Mouse (Mus musculus) cortical plate, adult 2 months (tissue): ENCODE data around the gene Pdcl3.

ENCODE experiments used
- CTCF ChIP-seq: fragments of 200-500 bp; IDR thresholded peaks from 2 replicates; pipeline ENCODE4 v1.5.1; 2011; ENCODE audit warnings: mild to moderate bottlenecking, control low read depth, low read length; ENCODE audit not compliant: insufficient read depth; ENCODE audit errors: extremely low read depth
- POLR2A ChIP-seq: fragments of 200-500 bp; IDR thresholded peaks from 2 replicates; pipeline ENCODE4 v1.6.1; 2011; ENCODE audit warnings: mild to moderate bottlenecking, low read length, control low read depth; ENCODE audit not compliant: insufficient read depth; ENCODE audit errors: extremely low read depth

DNA sequence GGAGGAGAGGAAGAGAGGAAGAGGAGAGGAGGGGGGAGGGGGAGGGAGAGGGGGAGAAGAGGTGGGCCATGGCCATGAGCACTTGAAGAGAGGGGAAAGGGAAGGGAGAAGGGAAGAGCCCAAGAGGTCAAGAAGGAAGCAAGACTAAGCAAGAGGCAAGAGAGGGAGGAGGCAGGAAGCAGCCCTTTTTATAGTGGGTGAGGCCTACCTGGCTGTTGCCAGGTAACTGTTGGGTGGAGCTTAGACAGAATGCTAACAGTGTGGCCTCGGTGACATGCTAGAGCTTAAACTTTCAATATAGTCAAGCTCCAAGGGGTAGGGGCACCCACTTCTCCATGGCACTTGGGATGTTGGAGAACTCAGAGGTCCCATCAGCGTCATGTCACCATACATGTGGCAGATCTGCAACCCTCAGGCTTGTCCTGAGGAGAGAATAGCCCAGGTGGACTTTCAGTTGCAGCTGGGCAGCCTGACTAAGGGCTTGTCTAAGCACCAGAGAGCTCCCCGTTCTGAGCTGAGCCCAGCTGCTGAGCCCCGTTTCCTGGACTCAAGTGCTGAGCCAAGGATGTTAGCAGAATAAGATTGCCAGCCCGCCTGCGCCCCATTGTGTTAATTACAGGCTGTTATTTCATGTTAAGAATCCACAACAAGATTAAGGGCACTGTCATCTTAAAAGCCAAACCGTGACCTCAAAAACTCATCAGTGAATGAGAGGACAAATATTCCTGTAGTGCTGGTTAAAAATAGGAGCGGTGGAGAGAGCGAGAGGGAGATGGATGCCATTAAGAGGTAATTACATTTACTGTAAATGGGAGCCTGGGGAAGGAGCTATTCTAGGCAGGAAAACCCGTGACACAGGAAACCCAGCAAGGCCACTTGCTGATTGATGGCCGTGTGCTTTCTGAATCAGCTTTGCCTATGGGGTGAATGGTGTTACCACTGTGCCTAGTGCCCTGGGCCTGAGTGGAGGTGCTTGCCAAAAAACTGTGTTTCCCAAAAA is 21.7 kb downstream of the Pdcl3 start:
- TF ChIP-seq CTCF = no peak
- TF ChIP-seq POLR2A = no peak
